Mouse (Mus musculus) fibroblast of lung, adult 2 months (primary cell): ENCODE measurements at regions not wholly inside any gene's neighbourhood (a gene's known extent, or its start where the extent isn't known, plus 50 kb on each side); places are given as distances from the start of the nearest gene placed in this dataset.

Source experiments
- DNase-seq: peaks from one replicate; pipeline ENCODE4 v3.0.0-alpha.2; 2011; ENCODE audit warnings: low read depth

GRCm38 (mm10) chr9:90683319-90683718 is 412.7 kb upstream of the Tbc1d2b start:
- DNase-seq = no peak

- no peak for DNase-seq
These were observed 419.5 kb upstream of the Tbc1d2b start for GRCm38 (mm10) chr9:90690066-90690465.

GRCm38 (mm10) chr9:90691137-90691536 is 420.5 kb upstream of the Tbc1d2b start:
- DNase-seq = no peak

- DNase-seq = no peak
These were observed 421.4 kb upstream of the Tbc1d2b start for GRCm38 (mm10) chr9:90691676-90692661.

- DNase-seq = no peak
These were observed 422.5 kb upstream of the Tbc1d2b start for GRCm38 (mm10) chr9:90693031-90693671.

- no peak for DNase-seq
These were observed 423.5 kb upstream of the Tbc1d2b start for GRCm38 (mm10) chr9:90694051-90694645.

- DNase-seq = no peak
These were observed 425.1 kb upstream of the Tbc1d2b start for GRCm38 (mm10) chr9:90695693-90696092.

- DNase-seq = no peak
These were observed 426.8 kb upstream of the Tbc1d2b start for GRCm38 (mm10) chr9:90697279-90698000.

GRCm38 (mm10) chr9:90698439-90698838 is 427.8 kb upstream of the Tbc1d2b start:
- no peak for DNase-seq

- peak; percentile 9 for DNase-seq
These were observed 428.5 kb upstream of the Tbc1d2b start for GRCm38 (mm10) chr9:90699064-90699463.

GRCm38 (mm10) chr9:90700236-90701179 is 429.9 kb upstream of the Tbc1d2b start:
- DNase-seq = no peak

GRCm38 (mm10) chr9:90701180-90701765 is 430.7 kb upstream of the Tbc1d2b start:
- no peak for DNase-seq

GRCm38 (mm10) chr9:90713685-90714084 is 443.1 kb upstream of the Tbc1d2b start:
- no peak for DNase-seq

GRCm38 (mm10) chr9:90731450-90731849 is 460.8 kb upstream of the Tbc1d2b start:
- no peak for DNase-seq

- no peak for DNase-seq
These were observed 486.6 kb upstream of the Tbc1d2b start for GRCm38 (mm10) chr9:90757175-90757574.

GRCm38 (mm10) chr9:90774296-90774695 is 503.7 kb upstream of the Tbc1d2b start:
- no peak for DNase-seq

GRCm38 (mm10) chr9:90789545-90789944 is 518.9 kb upstream of the Tbc1d2b start:
- DNase-seq = no peak

GRCm38 (mm10) chr9:90791871-90792270 is 521.3 kb upstream of the Tbc1d2b start:
- no peak for DNase-seq

GRCm38 (mm10) chr9:90816844-90817243 is 545.4 kb upstream of the Zic4 start:
- DNase-seq = no peak

- peak; percentile 2 for DNase-seq
These were observed 538.5 kb upstream of the Zic4 start for GRCm38 (mm10) chr9:90823574-90824280.
